In the genomic region with DNA sequence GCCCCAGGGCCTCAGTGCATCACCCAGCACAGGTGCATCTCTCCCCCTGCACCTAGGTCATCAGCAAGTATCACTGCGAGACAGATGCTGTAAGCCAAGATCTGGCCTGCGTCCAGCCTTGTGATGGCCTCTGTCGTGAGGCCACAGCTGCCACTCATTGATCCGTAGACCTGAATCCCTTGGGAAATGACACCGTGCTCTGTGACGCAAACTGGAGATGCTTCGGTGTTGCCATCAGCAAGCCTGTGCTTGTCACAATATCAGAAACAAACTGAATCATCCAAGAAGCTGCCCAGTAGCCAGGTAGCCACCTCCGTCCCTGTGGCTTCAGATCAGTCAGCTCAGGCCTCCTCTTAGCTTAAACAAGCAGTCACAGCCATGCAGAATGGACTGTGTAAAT, we compare ENCODE assay signal across 27 mouse cellular contexts. TPM values are rescaled to one million over a fixed set of nuclear protein-coding genes. Genes with fewer than 3 reads are reported as not detected.
DNase-seq lines count a peak whose midpoint lies in the region; ATAC-seq and TF ChIP-seq lines count a peak whose summit lies in the region.
"Had no signal": no experiment of that assay in that cellular context is flagged by ENCODE, and none has a peak within 500 bp of the region (broad histone marks: within the 10 kb centered on the region; RNA-seq: fewer than 3 reads in every experiment).

No protein-coding gene starts in this region.

- peak; percentile 7 for DNase-seq in embryo, embryonic 11 days
- DNase-seq in embryo, embryonic 10 days (ENCODE audit: low spot score) = no peak
- DNase-seq in hindbrain, postnatal 0 days (ENCODE audit: low spot score) = peak; percentile 13
- peak; percentile 16 for DNase-seq in neural tube, embryonic 11.5 days (ENCODE audit: low spot score)
- DNase-seq in neural tube, embryonic 10.5 days (ENCODE audit: extremely low spot score, low spot score) = no peak
- peak; percentile 16 for DNase-seq in NIH3T3 (ENCODE audit: low read depth)
- DNase-seq in yolk sac, embryonic 10.5 days (ENCODE audit: low spot score) = no peak
- DNase-seq: adrenal gland, adult 8-10 months; adrenal gland, postnatal 25 days; B cell, adult 2 months; cerebellum, adult 18-20 months; cerebellum, adult 9-10 months; gastrocnemius, postnatal 10 days; gastrocnemius, postnatal 36 days; heart, postnatal 10 days; heart, postnatal 36 days had no signal

- H3K36me3 ChIP-seq in hindbrain, postnatal 0 days (ENCODE audit: insufficient read depth, low read length) = 0 out of 2 replicates have a peak, but pooled peaks cover 9% of the 10 kb centered on the region
- H3K36me3 ChIP-seq in hindbrain, embryonic 13.5 days = peaks cover 21% of the 10 kb centered on the region
- H3K36me3 ChIP-seq in neural tube, embryonic 11.5 days (ENCODE audit: control insufficient read depth, insufficient read depth, low read length) = no peaks in the 10 kb centered on the region

- no peak overlapping the region for H3K4me3 ChIP-seq in hindbrain, postnatal 0 days (ENCODE audit: low read length)
- H3K4me3 ChIP-seq in hindbrain, embryonic 13.5 days = no peak overlapping the region
- no peak overlapping the region for H3K4me3 ChIP-seq in neural tube, embryonic 11.5 days (ENCODE audit: low read depth, low read length)
- H3K4me3 ChIP-seq: forebrain, embryonic 10.5 days; forebrain, embryonic 13.5 days; heart, embryonic 12.5 days; heart, embryonic 15.5 days; hindbrain, embryonic 10.5 days had no signal

- no peaks in the 10 kb centered on the region for H3K27me3 ChIP-seq in hindbrain, postnatal 0 days (ENCODE audit: insufficient read depth, low read length)
- no peaks in the 10 kb centered on the region for H3K27me3 ChIP-seq in hindbrain, embryonic 13.5 days
- no peaks in the 10 kb centered on the region for H3K27me3 ChIP-seq in neural tube, embryonic 11.5 days (ENCODE audit: control insufficient read depth, insufficient read depth, low read length)
- H3K27me3 ChIP-seq: forebrain, embryonic 13.5 days; heart, embryonic 12.5 days; heart, embryonic 15.5 days had no signal

- H3K9me3 ChIP-seq in hindbrain, postnatal 0 days (ENCODE audit: low read length) = no peaks in the 10 kb centered on the region
- H3K9me3 ChIP-seq in hindbrain, embryonic 13.5 days = no peaks in the 10 kb centered on the region
- no peaks in the 10 kb centered on the region for H3K9me3 ChIP-seq in neural tube, embryonic 11.5 days (ENCODE audit: control insufficient read depth, low read length)
- H3K9me3 ChIP-seq: forebrain, embryonic 10.5 days; forebrain, embryonic 13.5 days; heart, embryonic 12.5 days; heart, embryonic 15.5 days; hindbrain, embryonic 10.5 days had no signal

- H3K9ac ChIP-seq in hindbrain, postnatal 0 days (replicated peaks; ENCODE audit: low read length) = no peak overlapping the region
- H3K9ac ChIP-seq in hindbrain, embryonic 13.5 days = no peak overlapping the region
- H3K9ac ChIP-seq in neural tube, embryonic 11.5 days (ENCODE audit: low read length) = no peak overlapping the region
- H3K9ac ChIP-seq: forebrain, embryonic 13.5 days; heart, embryonic 12.5 days; heart, embryonic 15.5 days had no signal

- no peak overlapping the region for H3K27ac ChIP-seq in hindbrain, postnatal 0 days
- H3K27ac ChIP-seq in hindbrain, embryonic 13.5 days = no peak overlapping the region
- H3K27ac ChIP-seq in neural tube, embryonic 11.5 days (ENCODE audit: low read depth, low read length) = no peak overlapping the region
- H3K27ac ChIP-seq: forebrain, embryonic 10.5 days; forebrain, embryonic 13.5 days; heart, embryonic 15.5 days; hindbrain, embryonic 10.5 days had no signal

- no peaks in the 10 kb centered on the region for H3K4me1 ChIP-seq in hindbrain, postnatal 0 days (ENCODE audit: insufficient read depth, low read length)
- H3K4me1 ChIP-seq in hindbrain, embryonic 13.5 days (replicated peaks) = peaks cover 24% of the 10 kb centered on the region
- H3K4me1 ChIP-seq in neural tube, embryonic 11.5 days (ENCODE audit: control insufficient read depth, insufficient read depth, low read length) = no peaks in the 10 kb centered on the region
- H3K4me1 ChIP-seq: forebrain, embryonic 10.5 days; forebrain, embryonic 13.5 days had no signal

- no peak overlapping the region for H3K4me2 ChIP-seq in hindbrain, postnatal 0 days (ENCODE audit: low read depth, low read length)
- no peak overlapping the region for H3K4me2 ChIP-seq in hindbrain, embryonic 13.5 days
- no peak overlapping the region for H3K4me2 ChIP-seq in neural tube, embryonic 11.5 days (ENCODE audit: low read depth)
- H3K4me2 ChIP-seq: forebrain, embryonic 13.5 days; heart, embryonic 12.5 days; heart, embryonic 15.5 days had no signal

- no peak for TF ChIP-seq CTCF in hindbrain, postnatal 0 days (IDR thresholded peaks at IDR 0.05; ENCODE audit: low read depth)

- ATAC-seq in hindbrain, postnatal 0 days = no peak; the same call in 1 of the 2 replicates
- no peak for ATAC-seq in hindbrain, embryonic 13.5 days (ENCODE audit: low FRiP score)
- ATAC-seq in neural tube, embryonic 11.5 days (ENCODE audit: insufficient read depth, low FRiP score, low TSS enrichment) = no peak
- ATAC-seq: activated CD4-positive, CD25-positive, alpha-beta regulatory T cell, adult 4 months; forebrain, embryonic 13.5 days; forebrain, embryonic 16.5 days; hindbrain, embryonic 16.5 days; inflammation-experienced regulatory T-cells, adult 6 months; intestine, embryonic 16.5 days had no signal

- WGBS in hindbrain, postnatal 0 days = 56% methylated on average over 8 of the region's 8 CpGs
- 60% methylated on average over 8 of the region's 8 CpGs for WGBS in hindbrain, embryonic 13.5 days
- 83% methylated on average over 8 of the region's 8 CpGs for WGBS in neural tube, embryonic 11.5 days

RNA-seq across cellular contexts. Expression of gene Gm340, which starts 7.5 kb away (rescaled TPM):
- 5.7 and 6.4 TPM in 2 replicates for total RNA-seq in hindbrain, postnatal 0 days (2014; rRNA removed)
- 1.7 TPM in 2 replicates for polyA plus RNA-seq in hindbrain, postnatal 0 days (2015; fragmentation: Nextera tagmentation; extraction: Ambion mirVana)
- polyA plus RNA-seq in hindbrain, embryonic 13.5 days (2015; fragmentation: Nextera tagmentation; extraction: Ambion mirVana) = 2.7 and 3.3 TPM in 2 replicates
- polyA plus RNA-seq in neural tube, embryonic 11.5 days (2014; fragmentation: Nextera tagmentation; extraction: Ambion mirVana) = 4.0 and 4.2 TPM in 2 replicates

Comparison
In these comparisons a context has a peak if more than half of its experiments do, and no peak if none do; other contexts are left out.
1. DNase-seq: peak in embryo, embryonic 11 days (single experiment), hindbrain, postnatal 0 days (single experiment), neural tube, embryonic 11.5 days (single experiment) and NIH3T3 (single experiment); none in embryo, embryonic 10 days (single experiment), neural tube, embryonic 10.5 days (single experiment) and yolk sac, embryonic 10.5 days (single experiment).